Mouse (Mus musculus) spleen, adult 2 months (tissue): Measurements from ENCODE around the gene Uqcrq.

Experiments used
- CTCF ChIP-seq: fragments of 200-500 bp; IDR thresholded peaks from 2 replicates; pipeline ENCODE4 v1.5.1; 2011; ENCODE audit warnings: mild to moderate bottlenecking, inconsistent platforms; ENCODE audit not compliant: insufficient read depth, insufficient read length, insufficient replicate concordance; ENCODE audit errors: extremely low read depth
- POLR2A ChIP-seq: fragments of 200-500 bp; IDR thresholded peaks from 2 replicates; pipeline ENCODE4 v1.6.1; 2011; ENCODE audit warnings: low read depth, low read length, inconsistent platforms

GRCm38 (mm10) chr11:53475620-53476019 is 45.0 kb upstream of the Uqcrq start:
- no peak for TF ChIP-seq CTCF
- TF ChIP-seq POLR2A = no peak
